Mouse (Mus musculus): ENCODE data around the gene Gm21994. TPM values are rescaled to one million over a fixed set of nuclear protein-coding genes. Genes with fewer than 3 reads are reported as not detected.
"Not testable (repeated sequence)": the region's sequence is repeated elsewhere in the genome, so short reads cannot be mapped to it uniquely, and the experiment has no call there.

Gm21994 gene
- total and polyA plus RNA-seq, 3 experiments: 6.3 to 803 (median 6.4) TPM

GRCm38 (mm10) chr2:150217600-150218362, 37.6 kb downstream of the Gm21994 start, which contains the start of gene Zfp937:
Zfp937 (plus strand) TSS chr2:150218073.
- not testable (repeated sequence) for H3K79me2 ChIP-seq (ENCODE audit: control insufficient read depth, insufficient read depth, low read length, poor library complexity); H3K27me3 ChIP-seq (ENCODE audit: control insufficient read depth in 1 of 2, insufficient read depth in 2 of 2, low read length in 2 of 2); DNase-seq (ENCODE audit: low read depth, low spot score); H3K4me3 ChIP-seq (ENCODE audit: control insufficient read depth in 1 of 2, insufficient read depth in 1 of 2, low read depth in 2 of 2, low read length in 2 of 2); H3K36me3 ChIP-seq (ENCODE audit: control insufficient read depth in 1 of 2, insufficient read depth in 2 of 2, low read length in 2 of 2); H3K4me1 ChIP-seq (ENCODE audit: control insufficient read depth in 1 of 2, insufficient read depth in 2 of 2, low read length in 2 of 2); H3K27ac ChIP-seq (ENCODE audit: control insufficient read depth, low read depth, low read length); H3K9ac ChIP-seq (ENCODE audit: control insufficient read depth, low read depth, low read length, poor library complexity, severe bottlenecking); H3K9me3 ChIP-seq (replicated peaks; ENCODE audit: insufficient read depth, low read length)

Other genes with a start within 250 kb of the Gm21994 start
- 6.9 and 8.2 TPM in 2 replicates for gene Zfp120, start 118.9 kb downstream of the Gm21994 start, total RNA-seq (2012; rRNA removed)
- 100 to 1,000 TPM in 1 of 2 experiments, 1 to 10 TPM in 1; 3.8 to 445 TPM for gene Zfp120, start 118.9 kb downstream of the Gm21994 start, polyA plus RNA-seq (2012; ENCODE audit: insufficient read depth in 1 of 2, insufficient read length in 2 of 2, low read depth in 1 of 2, low replicate concordance in 2 of 2, missing spikeins in 1 of 2)
- not detected in 2 replicates for gene Gm10770, start 75.9 kb downstream of the Gm21994 start, total RNA-seq (2012; rRNA removed)
- not detected for gene Gm10770, start 75.9 kb downstream of the Gm21994 start, polyA plus RNA-seq (2012; ENCODE audit: insufficient read depth in 1 of 2, insufficient read length in 2 of 2, low read depth in 1 of 2, low replicate concordance in 2 of 2, missing spikeins in 1 of 2)
- gene Gm14139, start 73.8 kb downstream of the Gm21994 start, total RNA-seq (2012; rRNA removed): 5.9 and 8.2 TPM in 2 replicates
- gene Gm14139, start 73.8 kb downstream of the Gm21994 start, polyA plus RNA-seq (2012; ENCODE audit: insufficient read depth in 1 of 2, insufficient read length in 2 of 2, low read depth in 1 of 2, low replicate concordance in 2 of 2, missing spikeins in 1 of 2): 1,000 to 10,000 TPM in 1 of 2 experiments, 1 to 10 TPM in 1; 3.7 to 1,370 TPM
- not detected in 2 replicates for gene Zfp937, start 37.5 kb downstream of the Gm21994 start, total RNA-seq (2012; rRNA removed)
- not detected for gene Zfp937, start 37.5 kb downstream of the Gm21994 start, polyA plus RNA-seq (2012; ENCODE audit: insufficient read depth in 1 of 2, insufficient read length in 2 of 2, low read depth in 1 of 2, low replicate concordance in 2 of 2, missing spikeins in 1 of 2)
- 0.12 TPM in 1 of 2 replicates, not detected in the other for gene Gm14124, start 1.9 kb upstream of the Gm21994 start, total RNA-seq (2012; rRNA removed)
- gene Gm14124, start 1.9 kb upstream of the Gm21994 start, polyA plus RNA-seq (2012; ENCODE audit: insufficient read depth in 1 of 2, insufficient read length in 2 of 2, low read depth in 1 of 2, low replicate concordance in 2 of 2, missing spikeins in 1 of 2): under 1 TPM in 1 of 2 experiments, not detected in 1; 0.04 TPM
- gene Gm10130, start 68.1 kb upstream of the Gm21994 start, total RNA-seq (2012; rRNA removed): 2.6 and 3.2 TPM in 2 replicates
- gene Gm10130, start 68.1 kb upstream of the Gm21994 start, polyA plus RNA-seq (2012; ENCODE audit: insufficient read depth in 1 of 2, insufficient read length in 2 of 2, low read depth in 1 of 2, low replicate concordance in 2 of 2, missing spikeins in 1 of 2): 1 to 10 TPM in 1 of 2 experiments, not detected in 1; 7.4 TPM
- gene 3300002I08Rik, start 107.2 kb upstream of the Gm21994 start, total RNA-seq (2012; rRNA removed): not detected in 2 replicates
- not detected for gene 3300002I08Rik, start 107.2 kb upstream of the Gm21994 start, polyA plus RNA-seq (2012; ENCODE audit: insufficient read depth in 1 of 2, insufficient read length in 2 of 2, low read depth in 1 of 2, low replicate concordance in 2 of 2, missing spikeins in 1 of 2)
- gene Zfp442, start 195.9 kb upstream of the Gm21994 start, total RNA-seq (2012; rRNA removed): not detected in 2 replicates
- gene Zfp442, start 195.9 kb upstream of the Gm21994 start, polyA plus RNA-seq (2012; ENCODE audit: insufficient read depth in 1 of 2, insufficient read length in 2 of 2, low read depth in 1 of 2, low replicate concordance in 2 of 2, missing spikeins in 1 of 2): not detected
- gene Zfp345, start 229.5 kb upstream of the Gm21994 start, total RNA-seq (2012; rRNA removed): 2.5 and 3.0 TPM in 2 replicates
- 100 to 1,000 TPM in 1 of 2 experiments, 1 to 10 TPM in 1; 1.0 to 254 TPM for gene Zfp345, start 229.5 kb upstream of the Gm21994 start, polyA plus RNA-seq (2012; ENCODE audit: insufficient read depth in 1 of 2, insufficient read length in 2 of 2, low read depth in 1 of 2, low replicate concordance in 2 of 2, missing spikeins in 1 of 2)

All from MEL (cell line).